Mouse (Mus musculus) heart, embryonic 14.5 days (tissue): ENCODE results near the gene Lrrc39. TPM values are rescaled to one million over a fixed set of nuclear protein-coding genes. Genes with fewer than 3 reads are reported as not detected.

Source experiments
- ATAC-seq: fragments of 200-750 bp; cut with Nextera tagmentation; 2 replicates; pipeline ENCODE4 v1.8.0; 2017; ENCODE audit warnings: low read depth, moderate TSS enrichment; ENCODE audit not compliant: insufficient number of reproducible peaks, insufficient read depth, low FRiP score
- H3K27ac ChIP-seq, 2 experiments: fragments of 200-500 bp in 1 of 2; fragments of 300-500 bp in 1 of 2; sonication (generic) in 1 of 2; replicated peaks in 1 of 2; 2 replicates each; pipeline ENCODE4 v1.5.1; 2012 to 2014; ENCODE audit warnings: low read depth in 2 of 2, low read length in 2 of 2, control low read depth in 1 of 2, mild to moderate bottlenecking in 1 of 2, mixed read lengths in 1 of 2; ENCODE audit not compliant: control insufficient read depth in 1 of 2, insufficient read depth in 1 of 2
- H3K27me3 ChIP-seq: fragments of 300-500 bp; sonication (generic); 2 replicates; pipeline ENCODE4 v1.6.1; 2014; ENCODE audit warnings: mild to moderate bottlenecking, low read length, control low read depth; ENCODE audit not compliant: control insufficient read depth, insufficient read depth
- H3K36me3 ChIP-seq: fragments of 300-500 bp; sonication (generic); 2 replicates; pipeline ENCODE4 v1.6.1; 2014; ENCODE audit warnings: mild to moderate bottlenecking, control low read depth, low read length, mixed read lengths; ENCODE audit not compliant: control insufficient read depth, insufficient read depth
- H3K4me1 ChIP-seq, 2 experiments: fragments of 200-500 bp in 1 of 2; fragments of 300-500 bp in 1 of 2; sonication (generic) in 1 of 2; 2 replicates each; pipeline ENCODE4 v1.6.1; 2012 to 2014; ENCODE audit warnings: low read length in 2 of 2, control low read depth in 1 of 2, mixed read lengths in 1 of 2; ENCODE audit not compliant: control insufficient read depth in 2 of 2, insufficient read depth in 2 of 2
- H3K4me2 ChIP-seq: fragments of 300-500 bp; sonication (generic); 2 replicates; pipeline ENCODE4 v1.6.1; 2014; ENCODE audit warnings: mild to moderate bottlenecking, low read length
- H3K4me3 ChIP-seq, 2 experiments: fragments of 200-500 bp in 1 of 2; fragments of 300-500 bp in 1 of 2; sonication (generic) in 1 of 2; 2 replicates each; pipeline ENCODE4 v1.5.1; 2012 to 2014; ENCODE audit warnings: low read length in 2 of 2, mild to moderate bottlenecking in 2 of 2, control low read depth in 1 of 2, low read depth in 1 of 2, moderate library complexity in 1 of 2; ENCODE audit not compliant: control insufficient read depth in 1 of 2, insufficient read depth in 1 of 2
- H3K9ac ChIP-seq: fragments of 300-500 bp; sonication (generic); 2 replicates; pipeline ENCODE4 v1.6.1; 2014; ENCODE audit warnings: mild to moderate bottlenecking, low read length
- H3K9me3 ChIP-seq: fragments of 300-500 bp; sonication (generic); 2 replicates; pipeline ENCODE4 v1.6.1; 2016; ENCODE audit warnings: low read length, control low read depth; ENCODE audit not compliant: control insufficient read depth
- WGBS: fragments of 180-500 bp; shearing (Covaris S2); extraction: QIAGEN DNeasy Blood & Tissue Kit; methylation state at CpG from one replicate; pipeline ENCODE4 v1.1.7; 2014; 5-methylcytosine and 5-hydroxymethylcytosine counted together
- polyA plus RNA-seq: library from polyadenylated mRNA; unstranded; fragments of >200 nt; fragmentation: Nextera tagmentation; extraction: Ambion mirVana; gene quantifications from 2 replicates; pipeline ENCODE4 v1.2.1, GENCODE M21; 2014

Gene Lrrc39
- polyA plus RNA-seq = 44.7 and 47.8 TPM in 2 replicates

GRCm38 (mm10) chr3:116562408-116563094, at the start of gene Lrrc39:
TSS of gene Lrrc39 (plus strand) at chr3:116562973.
- Histone ChIP-seq H3K4me2 (peak within 1 kb of the TSS; percentile 54), H3K9me3 (peaks cover 5% of the 10 kb centered on the region; the same call in 1 of the 2 replicates), H3K4me1 (peaks cover 4 to 15% of the 10 kb centered on the region in 2 experiments), H3K27ac (peak within 1 kb of the TSS; percentile 99), H3K27me3 (no peaks in the 10 kb centered on the region), H3K9ac (peak within 1 kb of the TSS; percentile 92), H3K36me3 (peaks cover 28% of the 10 kb centered on the region), H3K4me3 (peak within 1 kb of the TSS; percentile 52 to 64)
- WGBS = 6% methylated on average over 7 of the region's 7 CpGs
- peak; percentile 93 for ATAC-seq

- no peak for ATAC-seq
- Histone ChIP-seq H3K4me2 (no peak overlapping the region), H3K27me3 (no peaks in the 10 kb centered on the region), H3K27ac (peak overlapping the region in 1 of 2 experiments; percentile 12; a peak in 2 of 4 replicates), H3K9me3 (no peaks in the 10 kb centered on the region), H3K36me3 (peaks cover 26% of the 10 kb centered on the region), H3K9ac (no peak overlapping the region), H3K4me1 (peaks cover 4 to 7% of the 10 kb centered on the region in 2 experiments), H3K4me3 (no peak overlapping the region)
- 75% methylated on average over 12 of the region's 12 CpGs for WGBS
These were observed 42.5 kb upstream of the Lrrc39 start for GRCm38 (mm10) chr3:116520141-116520761.

GRCm38 (mm10) chr3:116529741-116530140, 33.0 kb upstream of the Lrrc39 start:
- H3K9ac ChIP-seq = no peak overlapping the region; the same call in 1 of the 2 replicates
- WGBS = 45% methylated on average over 3 of the region's 5 CpGs
- peak overlapping the region; percentile 68 to 83 for H3K27ac ChIP-seq
- no peaks in the 10 kb centered on the region for H3K9me3 ChIP-seq
- H3K4me1 ChIP-seq = peaks cover 10 to 22% of the 10 kb centered on the region in 2 experiments
- peaks cover 29% of the 10 kb centered on the region for H3K36me3 ChIP-seq
- ATAC-seq = no peak
- no peak overlapping the region for H3K4me2 ChIP-seq
- no peaks in the 10 kb centered on the region for H3K27me3 ChIP-seq
- no peak overlapping the region for H3K4me3 ChIP-seq

- Histone ChIP-seq H3K4me3 (no peak overlapping the region), H3K4me1 (peaks cover 10 to 29% of the 10 kb centered on the region in 2 experiments), H3K36me3 (peaks cover 35% of the 10 kb centered on the region), H3K27ac (no peak overlapping the region), H3K9ac (0 out of 2 replicates have a peak overlapping the region, but pooled peaks have one; percentile 25), H3K9me3 (0 out of 2 replicates have a peak, but pooled peaks cover 2% of the 10 kb centered on the region), H3K4me2 (no peak overlapping the region), H3K27me3 (no peaks in the 10 kb centered on the region)
- no peak for ATAC-seq
- WGBS = 52% methylated on average over 4 of the region's 4 CpGs
These were observed 31.9 kb upstream of the Lrrc39 start for GRCm38 (mm10) chr3:116530826-116531225.

GRCm38 (mm10) chr3:116536428-116537199, 26.2 kb upstream of the Lrrc39 start:
- 10% methylated on average over 16 of the region's 16 CpGs for WGBS
- 0 out of 2 replicates have a peak, but pooled peaks cover 2% of the 10 kb centered on the region for H3K9me3 ChIP-seq
- peak overlapping the region; percentile 59 for H3K4me2 ChIP-seq
- H3K9ac ChIP-seq = peak overlapping the region; percentile 45
- H3K27ac ChIP-seq = peak overlapping the region; percentile 83
- H3K4me1 ChIP-seq = peaks cover 10 to 23% of the 10 kb centered on the region in 2 experiments
- no peaks in the 10 kb centered on the region for H3K27me3 ChIP-seq
- H3K4me3 ChIP-seq = peak overlapping the region in 1 of 2 experiments; percentile 21; a peak in 1 of 4 replicates
- peaks cover 71% of the 10 kb centered on the region for H3K36me3 ChIP-seq
- peak; percentile 91 for ATAC-seq

- Histone ChIP-seq H3K4me1 (peaks cover 13 to 23% of the 10 kb centered on the region in 2 experiments), H3K27me3 (no peaks in the 10 kb centered on the region), H3K27ac (peak overlapping the region; percentile 83), H3K4me3 (no peak overlapping the region), H3K4me2 (peak overlapping the region; percentile 59), H3K36me3 (peaks cover 76% of the 10 kb centered on the region), H3K9ac (peak overlapping the region; percentile 45), H3K9me3 (0 out of 2 replicates have a peak, but pooled peaks cover 2% of the 10 kb centered on the region)
- 45% methylated on average over 6 of the region's 6 CpGs for WGBS
- no peak for ATAC-seq
These were observed 25.6 kb upstream of the Lrrc39 start for GRCm38 (mm10) chr3:116537200-116537573.

GRCm38 (mm10) chr3:116542070-116542469, 20.7 kb upstream of the Lrrc39 start:
- H3K9ac ChIP-seq = no peak overlapping the region
- no peaks in the 10 kb centered on the region for H3K9me3 ChIP-seq
- peaks cover 76% of the 10 kb centered on the region for H3K36me3 ChIP-seq
- no peak overlapping the region for H3K4me3 ChIP-seq
- H3K4me2 ChIP-seq = no peak overlapping the region
- ATAC-seq = no peak
- H3K27ac ChIP-seq = peak overlapping the region; percentile 3 to 30; a peak in 3 of 4 replicates
- peaks cover 9 to 10% of the 10 kb centered on the region in 2 experiments for H3K4me1 ChIP-seq
- 74% methylated on average over 2 of the region's 2 CpGs for WGBS
- H3K27me3 ChIP-seq = no peaks in the 10 kb centered on the region
